Mouse (Mus musculus): Measurements from ENCODE around the gene Rbm47. TPM values are rescaled to one million over a fixed set of nuclear protein-coding genes. Genes with fewer than 3 reads are reported as not detected.

Gene Rbm47
- polyA plus RNA-seq, 1 experiment: 156 TPM

DNA sequence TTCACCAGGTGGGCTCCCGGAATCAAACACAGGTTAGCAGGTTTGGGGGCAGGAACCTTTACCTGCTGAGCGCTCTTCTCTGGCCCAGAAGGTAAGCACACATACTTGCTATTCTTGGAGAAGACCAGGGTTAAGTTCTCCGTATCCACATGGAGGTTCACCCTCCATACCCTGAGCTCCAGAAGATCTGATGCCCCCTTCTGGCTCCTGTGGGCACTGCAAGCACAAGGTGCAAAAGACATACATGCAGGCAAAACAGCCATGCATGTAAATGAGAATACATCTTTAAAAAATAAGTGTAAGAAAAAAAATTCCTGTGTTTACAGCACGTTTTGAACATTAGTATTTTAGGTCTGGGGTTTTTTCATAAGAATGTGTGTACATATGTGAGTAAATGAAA is 116.2 kb downstream of the Rbm47 start:
- Histone ChIP-seq H3K4me1 (ENCODE audit: control insufficient read depth, insufficient read depth, low read length) (peaks cover 4% of the 10 kb centered on the region; the same call in 1 of the 2 replicates), H3K27ac (ENCODE audit: insufficient read depth, low read depth, low read length) (0 out of 2 replicates have a peak overlapping the region, but pooled peaks have one; percentile 8), H3K27me3 (replicated peaks; ENCODE audit: control insufficient read depth, insufficient read depth, low read length) (no peaks in the 10 kb centered on the region), H3K36me3 (ENCODE audit: control insufficient read depth, insufficient read depth, low read length) (no peaks in the 10 kb centered on the region), H3K4me3 (ENCODE audit: insufficient read depth, low read depth, low read length) (no peak overlapping the region)
- no peak for DNase-seq
- WGBS: 78% methylated on average over 4 of the region's 4 CpGs
- TF ChIP-seq CTCF (conservative IDR thresholded peaks at IDR 0.05; ENCODE audit: insufficient read depth, insufficient read length, low read depth, low read length) (peak; percentile 56), POLR2A (IDR thresholded peaks at IDR 0.05; ENCODE audit: low read depth, low read length) (no peak)

DNA sequence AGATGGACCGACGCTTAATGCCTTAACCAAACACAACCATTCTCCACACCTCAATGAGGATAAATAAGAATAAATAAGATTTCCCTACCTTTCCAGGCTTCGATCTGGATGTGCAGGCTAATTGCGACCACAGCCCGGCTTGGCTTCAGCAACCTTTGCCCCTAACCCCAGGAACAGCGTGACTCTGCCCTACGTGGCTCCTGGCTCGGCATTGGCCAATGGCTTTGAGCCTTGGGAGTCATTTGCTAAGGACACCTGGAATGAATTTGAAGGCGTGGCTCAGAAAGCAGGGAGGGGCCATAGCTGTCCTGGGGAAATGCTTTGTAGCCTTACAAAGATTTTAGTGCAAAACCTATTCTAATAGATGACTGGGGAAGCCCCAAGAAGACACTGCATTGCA is 118.5 kb downstream of the Rbm47 start:
- peak; percentile 93 for DNase-seq
- TF ChIP-seq CTCF (conservative IDR thresholded peaks at IDR 0.05; ENCODE audit: insufficient read depth, insufficient read length, low read depth, low read length) (no peak), POLR2A (IDR thresholded peaks at IDR 0.05; ENCODE audit: low read depth, low read length) (peak; percentile 69)
- WGBS: 32% methylated on average over 9 of the region's 9 CpGs
- Histone ChIP-seq H3K4me1 (ENCODE audit: control insufficient read depth, insufficient read depth, low read length) (peaks cover 13% of the 10 kb centered on the region; the same call in 1 of the 2 replicates), H3K27me3 (replicated peaks; ENCODE audit: control insufficient read depth, insufficient read depth, low read length) (no peaks in the 10 kb centered on the region), H3K4me3 (ENCODE audit: insufficient read depth, low read depth, low read length) (no peak overlapping the region; the same call in 1 of the 2 replicates), H3K36me3 (ENCODE audit: control insufficient read depth, insufficient read depth, low read length) (no peaks in the 10 kb centered on the region), H3K27ac (ENCODE audit: insufficient read depth, low read depth, low read length) (peak overlapping the region; percentile 88)

GRCm38 (mm10) chr5:66052777-66053548 is 120.0 kb downstream of the Rbm47 start:
- peak overlapping the region; percentile 88 for H3K27ac ChIP-seq (ENCODE audit: insufficient read depth, low read depth, low read length)
- WGBS: 39% methylated on average over 20 of the region's 20 CpGs
- TF ChIP-seq POLR2A (IDR thresholded peaks at IDR 0.05; ENCODE audit: low read depth, low read length) (no peak), CTCF (conservative IDR thresholded peaks at IDR 0.05; ENCODE audit: insufficient read depth, insufficient read length, low read depth, low read length) (no peak)
- H3K4me3 ChIP-seq (ENCODE audit: insufficient read depth, low read depth, low read length): peak overlapping the region; percentile 50
- peak; percentile 96 for DNase-seq
- no peaks in the 10 kb centered on the region for H3K36me3 ChIP-seq (ENCODE audit: control insufficient read depth, insufficient read depth, low read length)
- H3K4me1 ChIP-seq (ENCODE audit: control insufficient read depth, insufficient read depth, low read length): peaks cover 15% of the 10 kb centered on the region; the same call in 1 of the 2 replicates
- H3K27me3 ChIP-seq (replicated peaks; ENCODE audit: control insufficient read depth, insufficient read depth, low read length): no peaks in the 10 kb centered on the region

DNA sequence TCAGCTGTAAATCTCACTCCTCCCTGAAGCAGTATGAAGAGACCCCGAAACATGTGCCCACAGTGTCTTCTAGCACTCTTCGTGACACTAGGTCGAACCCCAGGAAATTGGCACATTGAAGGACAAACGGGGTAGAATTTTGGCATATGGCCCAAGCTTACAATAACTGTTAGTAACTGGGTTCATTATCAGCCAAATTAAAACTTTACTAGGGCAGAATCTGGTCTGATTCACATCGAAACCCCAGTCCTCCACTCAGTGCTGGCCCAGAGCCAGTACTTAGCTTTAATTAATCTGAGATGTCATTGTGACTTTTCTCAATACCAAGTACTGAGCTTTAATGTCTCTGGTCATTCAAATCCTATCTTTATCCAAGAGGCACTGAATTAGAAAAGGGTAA is 122.1 kb downstream of the Rbm47 start:
- WGBS: 37% methylated on average over 5 of the region's 5 CpGs
- H3K27me3 ChIP-seq (replicated peaks; ENCODE audit: control insufficient read depth, insufficient read depth, low read length): no peaks in the 10 kb centered on the region
- TF ChIP-seq POLR2A (IDR thresholded peaks at IDR 0.05; ENCODE audit: low read depth, low read length): no peak
- peaks cover 28% of the 10 kb centered on the region; the same call in 1 of the 2 replicates for H3K4me1 ChIP-seq (ENCODE audit: control insufficient read depth, insufficient read depth, low read length)
- H3K36me3 ChIP-seq (ENCODE audit: control insufficient read depth, insufficient read depth, low read length): peaks cover 1% of the 10 kb centered on the region; the same call in 1 of the 2 replicates
- H3K27ac ChIP-seq (ENCODE audit: insufficient read depth, low read depth, low read length): peak overlapping the region; percentile 67
- peak; percentile 67 for DNase-seq
- no peak overlapping the region for H3K4me3 ChIP-seq (ENCODE audit: insufficient read depth, low read depth, low read length)

GRCm38 (mm10) chr5:66046356-66046755 is 126.6 kb downstream of the Rbm47 start:
- no peak for TF ChIP-seq POLR2A (IDR thresholded peaks at IDR 0.05; ENCODE audit: low read depth, low read length)
- no peak for TF ChIP-seq CTCF (conservative IDR thresholded peaks at IDR 0.05; ENCODE audit: insufficient read depth, insufficient read length, low read depth, low read length)
- Histone ChIP-seq H3K4me3 (ENCODE audit: insufficient read depth, low read depth, low read length) (no peak overlapping the region), H3K27me3 (replicated peaks; ENCODE audit: control insufficient read depth, insufficient read depth, low read length) (no peaks in the 10 kb centered on the region), H3K36me3 (ENCODE audit: control insufficient read depth, insufficient read depth, low read length) (peaks cover 23% of the 10 kb centered on the region), H3K27ac (ENCODE audit: insufficient read depth, low read depth, low read length) (no peak overlapping the region; the same call in 1 of the 2 replicates), H3K4me1 (ENCODE audit: control insufficient read depth, insufficient read depth, low read length) (peaks cover 57% of the 10 kb centered on the region)
- peak; percentile 30 for DNase-seq
- WGBS: 42% methylated on average over 3 of the region's 3 CpGs

DNA sequence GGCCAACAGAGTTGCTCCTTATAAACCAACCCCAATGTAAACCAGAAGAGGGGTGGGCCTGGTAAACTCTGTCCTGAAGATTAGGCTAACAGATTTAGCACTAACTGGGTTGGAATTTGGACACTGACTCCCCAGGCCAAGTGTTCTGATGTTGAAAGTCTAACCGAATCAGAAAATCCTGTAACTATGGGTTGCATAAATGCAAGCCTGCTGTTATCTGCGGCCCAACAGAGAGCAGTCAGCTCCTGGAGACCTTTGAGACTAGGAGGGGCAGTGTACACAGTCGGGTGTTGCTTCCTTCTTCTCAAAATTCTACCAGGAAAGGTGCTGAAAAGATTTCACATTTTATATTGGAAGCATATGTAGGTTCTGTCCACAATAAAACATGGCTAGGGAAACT is 129.0 kb downstream of the Rbm47 start:
- Histone ChIP-seq H3K27me3 (replicated peaks; ENCODE audit: control insufficient read depth, insufficient read depth, low read length) (no peaks in the 10 kb centered on the region), H3K36me3 (ENCODE audit: control insufficient read depth, insufficient read depth, low read length) (peaks cover 25% of the 10 kb centered on the region), H3K4me3 (ENCODE audit: insufficient read depth, low read depth, low read length) (no peak overlapping the region), H3K4me1 (ENCODE audit: control insufficient read depth, insufficient read depth, low read length) (peaks cover 59% of the 10 kb centered on the region), H3K27ac (ENCODE audit: insufficient read depth, low read depth, low read length) (peak overlapping the region; percentile 73)
- WGBS: 37% methylated on average over 3 of the region's 3 CpGs
- DNase-seq: peak; percentile 71
- TF ChIP-seq POLR2A (IDR thresholded peaks at IDR 0.05; ENCODE audit: low read depth, low read length) (no peak), CTCF (conservative IDR thresholded peaks at IDR 0.05; ENCODE audit: insufficient read depth, insufficient read length, low read depth, low read length) (no peak)

- peaks cover 64% of the 10 kb centered on the region for H3K4me1 ChIP-seq (ENCODE audit: control insufficient read depth, insufficient read depth, low read length)
- 29% methylated on average over 10 of the region's 10 CpGs for WGBS
- H3K27me3 ChIP-seq (replicated peaks; ENCODE audit: control insufficient read depth, insufficient read depth, low read length): no peaks in the 10 kb centered on the region
- TF ChIP-seq CTCF (conservative IDR thresholded peaks at IDR 0.05; ENCODE audit: insufficient read depth, insufficient read length, low read depth, low read length) (no peak), POLR2A (IDR thresholded peaks at IDR 0.05; ENCODE audit: low read depth, low read length) (no peak)
- peak overlapping the region; percentile 93 for H3K27ac ChIP-seq (ENCODE audit: insufficient read depth, low read depth, low read length)
- H3K4me3 ChIP-seq (ENCODE audit: insufficient read depth, low read depth, low read length): no peak overlapping the region
- peak; percentile 71 for DNase-seq
- H3K36me3 ChIP-seq (ENCODE audit: control insufficient read depth, insufficient read depth, low read length): peaks cover 27% of the 10 kb centered on the region
These were observed 130.1 kb downstream of the Rbm47 start for GRCm38 (mm10) chr5:66042651-66043340.

Measured in kidney, adult 2 months (tissue).